Mouse (Mus musculus) frontal cortex, postnatal 36 days (tissue): ENCODE measurements around the gene Usp5.
A peak's percentile ranks its signal among the peaks of the same experiment; 100 is the strongest.

Source experiments
- DNase-seq, 2 experiments: peaks; one replicate each; pipeline ENCODE4 v3.0.0; 2022; ENCODE audit warnings: low spot score in 2 of 2

The Usp5 gene

GRCm38 (mm10) chr6:124828868-124829798 lies at the start of gene Usp5, which contains the start of gene Cdca3:
TSS of gene Usp5 (minus strand) at chr6:124829484.
TSS of gene Cdca3 (plus strand) at chr6:124829547.
- DNase-seq: peak; percentile 99

GRCm38 (mm10) chr6:124874348-124874747 lies 45.1 kb upstream of the Usp5 start:
- no peak for DNase-seq

- no peak for DNase-seq
Measured at GRCm38 (mm10) chr6:124866560-124866959, 37.3 kb upstream of the Usp5 start.

- DNase-seq: no peak
Measured at GRCm38 (mm10) chr6:124865766-124866362, 36.6 kb upstream of the Usp5 start.

- peak; percentile 73 to 75 for DNase-seq
Measured at GRCm38 (mm10) chr6:124863658-124864298, 34.5 kb upstream of the Usp5 start, which contains the start of gene Gpr162. TSS of gene Gpr162 (minus strand) at chr6:124863983.

- DNase-seq: peak; percentile 16 to 34
Measured at GRCm38 (mm10) chr6:124863125-124863657, 33.9 kb upstream of the Usp5 start.

- DNase-seq: peak; percentile 30 to 41
Measured at GRCm38 (mm10) chr6:124862406-124863124, 33.3 kb upstream of the Usp5 start.

GRCm38 (mm10) chr6:124861802-124862201 lies 32.5 kb upstream of the Usp5 start:
- no peak for DNase-seq

- DNase-seq: peak in 1 of 2 experiments; percentile 31
Measured at GRCm38 (mm10) chr6:124861266-124861665, 32.0 kb upstream of the Usp5 start.

GRCm38 (mm10) chr6:124860511-124860910 lies 31.2 kb upstream of the Usp5 start:
- DNase-seq: peak in 1 of 2 experiments; percentile 29

GRCm38 (mm10) chr6:124859725-124860124 lies 30.4 kb upstream of the Usp5 start:
- DNase-seq: peak; percentile 90 to 92

GRCm38 (mm10) chr6:124858561-124859318 lies 29.5 kb upstream of the Usp5 start:
- DNase-seq: no peak

GRCm38 (mm10) chr6:124857840-124858530 lies 28.7 kb upstream of the Usp5 start:
- DNase-seq: peak; percentile 30 to 38

GRCm38 (mm10) chr6:124856916-124857839 lies 27.9 kb upstream of the Usp5 start, which contains the start of gene P3h3:
TSS of gene P3h3 (minus strand) at chr6:124857752.
- DNase-seq: peak; percentile 84 to 87

GRCm38 (mm10) chr6:124856321-124856720 lies 27.0 kb upstream of the Usp5 start:
- peak; percentile 42 to 56 for DNase-seq

GRCm38 (mm10) chr6:124854647-124855046 lies 25.4 kb upstream of the Usp5 start:
- no peak for DNase-seq

GRCm38 (mm10) chr6:124850535-124850934 lies 21.3 kb upstream of the Usp5 start:
- DNase-seq: no peak

- DNase-seq: peak; percentile 93 to 95
Measured at GRCm38 (mm10) chr6:124847305-124847704, 18.0 kb upstream of the Usp5 start.
